Mouse (Mus musculus) cerebellum, adult 2 months (tissue): ENCODE data around the gene Zfp36.

Experiments
- CTCF ChIP-seq: fragments of 200-500 bp; IDR thresholded peaks from 2 replicates; pipeline ENCODE4 v1.5.1; 2011; ENCODE audit warnings: low read depth, mild to moderate bottlenecking, control low read depth, low read length, moderate library complexity, borderline replicate concordance; ENCODE audit not compliant: insufficient read depth
- POLR2A ChIP-seq: fragments of 200-500 bp; IDR thresholded peaks from 2 replicates; pipeline ENCODE4 v1.6.1; 2011; ENCODE audit warnings: low read length, control low read depth, borderline replicate concordance; ENCODE audit not compliant: insufficient read depth

GRCm38 (mm10) chr7:28338108-28338998 lies 41.7 kb downstream of the Zfp36 start, which contains the start of gene Supt5:
- TF ChIP-seq CTCF: no peak
- peak; percentile 94 for TF ChIP-seq POLR2A
